Mouse (Mus musculus): ENCODE measurements around the gene Os9.

- TF ChIP-seq CTCF (IDR thresholded peaks at IDR 0.05; ENCODE audit: extremely low read depth, insufficient read depth, low read length) (peak; percentile 61), POLR2A (IDR thresholded peaks at IDR 0.05; ENCODE audit: extremely low read depth, insufficient read depth, low read length) (peak; percentile 58; the same call in 1 of the 2 replicates)
Measured at GRCm38 (mm10) chr10:127164631-127165353, 43.9 kb upstream of the Os9 start, which contains the start of gene B4galnt1.

Measured in cortical plate, adult 2 months (tissue).